Mouse (Mus musculus): ENCODE measurements around the gene Ube2v1.

DNA sequence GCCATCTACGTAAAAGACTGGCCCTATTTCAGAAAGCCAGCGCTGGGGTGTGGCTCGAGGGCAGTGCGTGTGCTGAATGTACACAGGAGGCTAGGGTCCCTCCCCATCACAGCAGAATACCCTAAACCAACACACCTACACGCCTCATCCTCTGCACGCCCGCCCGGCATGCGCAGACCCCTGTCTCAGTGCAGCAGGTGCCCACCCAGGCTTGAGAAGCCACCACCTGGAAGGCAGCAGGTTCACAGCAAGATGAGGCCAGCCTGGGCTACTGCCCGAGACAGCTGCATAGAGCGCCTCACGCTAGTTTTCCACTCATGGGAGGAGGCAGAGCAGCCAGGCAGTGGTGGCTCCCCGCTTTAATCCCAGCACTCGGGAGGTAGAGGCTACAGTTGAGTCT is 19.8 kb downstream of the Ube2v1 start:
- TF ChIP-seq CTCF (conservative IDR thresholded peaks at IDR 0.05; ENCODE audit: low read length), result no peak
- TF ChIP-seq NANOG (IDR thresholded peaks at IDR 0.05; ENCODE audit: borderline replicate concordance, low read length), result no peak

All from E14TG2a.4 (cell line).